ENCODE assay signal across 16 mouse cellular contexts in genomic region chr3:87769506-87769905, GRCm38 (mm10). TPM values are rescaled to one million over a fixed set of nuclear protein-coding genes. Genes with fewer than 3 reads are reported as not detected.
A peak's percentile ranks its signal among the peaks of the same experiment; 100 is the strongest.
DNase-seq lines count a peak whose midpoint lies in the region; ATAC-seq and TF ChIP-seq lines count a peak whose summit lies in the region.
"Had no signal": no experiment of that assay in that cellular context is flagged by ENCODE, and none has a peak within 500 bp of the region (broad histone marks: within the 10 kb centered on the region; RNA-seq: fewer than 3 reads in every experiment).

No protein-coding gene starts in this region.

- peak overlapping the region; percentile 74 for H3K4me3 ChIP-seq in gastrocnemius, adult 2 months
- no peak overlapping the region for H3K4me3 ChIP-seq in heart, embryonic 13.5 days
- H3K4me3 ChIP-seq in lung, embryonic 14.5 days (ENCODE audit: low read depth, low read length) = no peak overlapping the region
- H3K4me3 ChIP-seq in lung, adult 2 months (replicated peaks; ENCODE audit: extremely low read depth, low read depth, low read length) = no peak overlapping the region

- peaks cover 38% of the 10 kb centered on the region for H3K4me1 ChIP-seq in heart, embryonic 13.5 days
- H3K4me1 ChIP-seq in lung, embryonic 14.5 days (ENCODE audit: insufficient read depth) = peaks cover 21% of the 10 kb centered on the region
- peaks cover 15% of the 10 kb centered on the region for H3K4me1 ChIP-seq in lung, adult 2 months (ENCODE audit: control insufficient read depth, insufficient read depth, low read length)

- no peak overlapping the region; the same call in 1 of the 2 replicates for H3K27ac ChIP-seq in gastrocnemius, adult 2 months
- H3K27ac ChIP-seq in heart, embryonic 13.5 days (replicated peaks) = no peak overlapping the region
- no peak overlapping the region for H3K27ac ChIP-seq in lung, embryonic 14.5 days (ENCODE audit: low read depth)
- H3K27ac ChIP-seq: embryonic facial prominence, embryonic 13.5 days; forebrain, embryonic 12.5 days; forebrain, embryonic 15.5 days; hindbrain, embryonic 14.5 days; hindbrain, postnatal 0 days had no signal

- intact Hi-C loops in gastrocnemius, adult 2 months (cut with DNase I) = loop anchor here (1.0 kb wide), 1 partner anchor 13 kb away; no protein-coding TSS in a partner anchor
- intact Hi-C loops in gastrocnemius, postnatal 14 days (cut with DNase I; ENCODE audit: low total_unique reads) = no loop called here
- intact Hi-C loops in heart, postnatal 14 days (cut with DNase I) = no loop called here

- no peaks in the 10 kb centered on the region for H3K36me3 ChIP-seq in heart, embryonic 13.5 days
- no peaks in the 10 kb centered on the region for H3K36me3 ChIP-seq in lung, embryonic 14.5 days (ENCODE audit: insufficient read depth)
- H3K36me3 ChIP-seq: embryonic facial prominence, embryonic 10.5 days; embryonic facial prominence, embryonic 13.5 days; forebrain, embryonic 12.5 days; forebrain, embryonic 15.5 days had no signal

- no peaks in the 10 kb centered on the region for H3K9me3 ChIP-seq in heart, embryonic 13.5 days
- no peaks in the 10 kb centered on the region for H3K9me3 ChIP-seq in lung, embryonic 14.5 days (ENCODE audit: low read depth, low read length)
- H3K9me3 ChIP-seq: embryonic facial prominence, embryonic 10.5 days; embryonic facial prominence, embryonic 13.5 days; forebrain, embryonic 12.5 days; forebrain, embryonic 15.5 days had no signal

- H3K27me3 ChIP-seq in heart, embryonic 13.5 days (replicated peaks) = peaks cover 56% of the 10 kb centered on the region
- H3K27me3 ChIP-seq in lung, embryonic 14.5 days (ENCODE audit: insufficient read depth, low read length) = no peaks in the 10 kb centered on the region; the same call in 1 of the 2 replicates

- WGBS in heart, embryonic 13.5 days = 69% methylated on average over 8 of the region's 8 CpGs
- WGBS in lung, embryonic 14.5 days = 76% methylated on average over 8 of the region's 8 CpGs
- 78% methylated on average over 8 of the region's 8 CpGs for WGBS in lung, adult 2 months

- H3K9ac ChIP-seq in heart, embryonic 13.5 days = no peak overlapping the region
- H3K9ac ChIP-seq in lung, embryonic 14.5 days = no peak overlapping the region
- H3K9ac ChIP-seq: forebrain, embryonic 12.5 days; forebrain, embryonic 15.5 days had no signal

- no peak for DNase-seq in gastrocnemius, adult 2 months
- DNase-seq in gastrocnemius, postnatal 14 days = no peak
- DNase-seq in heart, postnatal 14 days = no peak
- DNase-seq in lung, embryonic 14.5 days = no peak
- DNase-seq in lung, adult 2 months = no peak
- DNase-seq: cerebellum, adult 11-12 months had no signal

- ATAC-seq in heart, embryonic 13.5 days (ENCODE audit: extremely low read depth, insufficient number of reproducible peaks, low FRiP score, low TSS enrichment) = no peak
- ATAC-seq in lung, embryonic 14.5 days (ENCODE audit: insufficient read depth) = no peak

- peak overlapping the region; percentile 72 for H3K4me2 ChIP-seq in heart, embryonic 13.5 days
- peak overlapping the region; percentile 65; the same call in 1 of the 2 replicates for H3K4me2 ChIP-seq in lung, embryonic 14.5 days

- TF ChIP-seq POLR2A in lung, adult 2 months (IDR thresholded peaks at IDR 0.05; ENCODE audit: borderline replicate concordance, extremely low read depth, low read depth, low read length) = no peak

- TF ChIP-seq CTCF in gastrocnemius, adult 2 months (IDR thresholded peaks at IDR 0.05) = no peak
- no peak for TF ChIP-seq CTCF in lung, embryonic 14.5 days (IDR thresholded peaks at IDR 0.05; ENCODE audit: low read depth)
- TF ChIP-seq CTCF in lung, adult 2 months (IDR thresholded peaks at IDR 0.05; ENCODE audit: insufficient read depth, low read length) = no peak

RNA-seq across cellular contexts. Expression of gene Lrrc71, which starts 21.1 kb away (rescaled TPM):
- under 1 TPM; 0.06 to 0.28 TPM for total RNA-seq in gastrocnemius, adult 2 months (2021)
- under 1 TPM; 0.04 to 0.53 TPM for total RNA-seq in gastrocnemius, postnatal 14 days (2021)
- polyA plus RNA-seq in heart, embryonic 13.5 days (2015; fragmentation: Nextera tagmentation; extraction: Ambion mirVana) = 0.25 TPM in 1 of 2 replicates, not detected in the other
- under 1 TPM; 0.44 to 0.48 TPM for total RNA-seq in heart, postnatal 14 days (2021)
- 0.63 and 0.77 TPM in 2 replicates for polyA plus RNA-seq in lung, embryonic 14.5 days (2014; fragmentation: Nextera tagmentation; extraction: Ambion mirVana)
- polyA plus RNA-seq in lung, adult 2 months (2012; rRNA removed) = 9.5 and 15.4 TPM in 2 replicates
- polyA plus RNA-seq: erythroblast, embryonic 14.5 days had no signal

RNA-seq across cellular contexts. Expression of gene Ntrk1, which starts 25.5 kb away (rescaled TPM):
- not detected for total RNA-seq in gastrocnemius, adult 2 months (2021)
- total RNA-seq in gastrocnemius, postnatal 14 days (2021) = not detected
- polyA plus RNA-seq in heart, embryonic 13.5 days (2015; fragmentation: Nextera tagmentation; extraction: Ambion mirVana) = 0.66 and 1.5 TPM in 2 replicates
- total RNA-seq in heart, postnatal 14 days (2021) = under 1 TPM; 0.29 to 0.31 TPM
- 0.22 and 0.39 TPM in 2 replicates for polyA plus RNA-seq in lung, embryonic 14.5 days (2014; fragmentation: Nextera tagmentation; extraction: Ambion mirVana)
- 0.56 and 0.87 TPM in 2 replicates for polyA plus RNA-seq in lung, adult 2 months (2012; rRNA removed)
- polyA plus RNA-seq: activated CD4-positive, CD25-positive, alpha-beta regulatory T cell, adult 4 months; erythroblast, embryonic 14.5 days had no signal

RNA-seq across cellular contexts. Expression of gene Insrr, which starts 27.2 kb away (rescaled TPM):
- total RNA-seq in gastrocnemius, adult 2 months (2021) = not detected
- total RNA-seq in gastrocnemius, postnatal 14 days (2021) = under 1 TPM; 0.25 to 0.35 TPM
- polyA plus RNA-seq in heart, embryonic 13.5 days (2015; fragmentation: Nextera tagmentation; extraction: Ambion mirVana) = 0.06 and 0.08 TPM in 2 replicates
- total RNA-seq in heart, postnatal 14 days (2021) = under 1 TPM; 0.24 TPM
- 0.05 TPM in 1 of 2 replicates, not detected in the other for polyA plus RNA-seq in lung, embryonic 14.5 days (2014; fragmentation: Nextera tagmentation; extraction: Ambion mirVana)
- 0.19 and 0.66 TPM in 2 replicates for polyA plus RNA-seq in lung, adult 2 months (2012; rRNA removed)
- polyA plus RNA-seq: erythroblast, embryonic 14.5 days; heart, embryonic 16.5 days had no signal

RNA-seq across cellular contexts. Expression of gene Pear1, which starts 54.6 kb away (rescaled TPM):
- 1 to 10 TPM; 6.3 to 8.4 TPM for total RNA-seq in gastrocnemius, adult 2 months (2021)
- 10 to 100 TPM; 14.4 to 17.9 TPM for total RNA-seq in gastrocnemius, postnatal 14 days (2021)
- 17.1 and 18.1 TPM in 2 replicates for polyA plus RNA-seq in heart, embryonic 13.5 days (2015; fragmentation: Nextera tagmentation; extraction: Ambion mirVana)
- 10 to 100 TPM; 25.5 to 32.4 TPM for total RNA-seq in heart, postnatal 14 days (2021)
- polyA plus RNA-seq in lung, embryonic 14.5 days (2014; fragmentation: Nextera tagmentation; extraction: Ambion mirVana) = 30.2 and 31.7 TPM in 2 replicates
- polyA plus RNA-seq in lung, adult 2 months (2012; rRNA removed) = 87.2 and 112 TPM in 2 replicates
